Mouse (Mus musculus) MEL (cell line): ENCODE measurements around the gene Itk. TPM values are rescaled to one million over a fixed set of nuclear protein-coding genes. Genes with fewer than 3 reads are reported as not detected.

Experiments
- DNase-seq: peaks from one replicate; pipeline ENCODE4 v3.0.0; 2011; ENCODE audit warnings: low read depth, low spot score
- H3K27ac ChIP-seq: 2 replicates; pipeline ENCODE4 v1.5.1; 2012; ENCODE audit warnings: low read depth, mild to moderate bottlenecking, control low read depth, low read length, moderate library complexity; ENCODE audit not compliant: control insufficient read depth
- H3K27me3 ChIP-seq, 2 experiments: fragments of 150-350 bp in 1 of 2; sonication (generic) in 1 of 2; 2 replicates each; pipeline ENCODE4 v1.6.1; 2012; ENCODE audit warnings: low read length in 2 of 2, mild to moderate bottlenecking in 2 of 2, improper control_type of control experiment in 1 of 2, moderate library complexity in 1 of 2; ENCODE audit not compliant: insufficient read depth in 2 of 2, control insufficient read depth in 1 of 2
- H3K36me3 ChIP-seq, 2 experiments: 2 replicates each; pipeline ENCODE4 v1.6.1; 2012 to 2014; ENCODE audit warnings: low read length in 2 of 2, improper control_type of control experiment in 1 of 2, inconsistent platforms in 1 of 2, mild to moderate bottlenecking in 1 of 2; ENCODE audit not compliant: insufficient read depth in 2 of 2, control insufficient read depth in 1 of 2
- H3K4me1 ChIP-seq, 2 experiments: fragments of 150-350 bp in 1 of 2; sonication (generic) in 1 of 2; 2 replicates each; pipeline ENCODE4 v1.6.1; 2012; ENCODE audit warnings: low read length in 2 of 2, improper control_type of control experiment in 1 of 2, mild to moderate bottlenecking in 1 of 2; ENCODE audit not compliant: insufficient read depth in 2 of 2, control insufficient read depth in 1 of 2
- H3K4me3 ChIP-seq, 2 experiments: fragments of 150-350 bp in 1 of 2; sonication (generic) in 1 of 2; 2 replicates each; pipeline ENCODE4 v1.5.1; 2012; ENCODE audit warnings: low read depth in 2 of 2, low read length in 2 of 2, mild to moderate bottlenecking in 2 of 2, moderate library complexity in 2 of 2, control low read depth in 1 of 2, improper control_type of control experiment in 1 of 2; ENCODE audit not compliant: control insufficient read depth in 1 of 2, insufficient read depth in 1 of 2
- H3K79me2 ChIP-seq: 2 replicates; pipeline ENCODE4 v1.6.1; 2012; ENCODE audit warnings: mild to moderate bottlenecking, low read length, moderate library complexity; ENCODE audit not compliant: control insufficient read depth, poor library complexity, insufficient read depth
- H3K9ac ChIP-seq: 2 replicates; pipeline ENCODE4 v1.6.1; 2012; ENCODE audit warnings: low read depth, mild to moderate bottlenecking, control low read depth, low read length, moderate library complexity; ENCODE audit not compliant: control insufficient read depth, poor library complexity, severe bottlenecking
- H3K9me3 ChIP-seq: fragments of 150-350 bp; sonication (generic); replicated peaks from 2 replicates; pipeline ENCODE4 v1.6.1; 2012; ENCODE audit warnings: mild to moderate bottlenecking, low read length, improper control_type of control experiment, moderate library complexity; ENCODE audit not compliant: insufficient read depth
- CTCF ChIP-seq, 3 experiments: IDR thresholded peaks in 2 of 3; conservative IDR thresholded peaks in 1 of 3; 2 replicates each; pipeline ENCODE4 v1.5.1; 2011 to 2012; ENCODE audit warnings: low read length in 3 of 3, low read depth in 2 of 3, mild to moderate bottlenecking in 2 of 3, improper control_type of control experiment in 1 of 3, inconsistent platforms in 1 of 3, mixed read lengths in 1 of 3, moderate library complexity in 1 of 3; ENCODE audit not compliant: control insufficient read depth in 1 of 3, insufficient read depth in 1 of 3, poor library complexity in 1 of 3, severe bottlenecking in 1 of 3
- ELF1 ChIP-seq: IDR thresholded peaks from 2 replicates; pipeline ENCODE4 v1.6.1; 2014; ENCODE audit warnings: low read depth, mild to moderate bottlenecking, inconsistent platforms, low read length, improper control_type of control experiment, moderate library complexity
- EP300 ChIP-seq, 2 experiments: IDR thresholded peaks; 2 replicates each; pipeline ENCODE4 v1.6.1; 2011; ENCODE audit warnings: improper control_type of control experiment in 2 of 2, low read length in 2 of 2, low read depth in 1 of 2, mild to moderate bottlenecking in 1 of 2
- GABPA ChIP-seq: IDR thresholded peaks from 2 replicates; pipeline ENCODE4 v1.6.1; 2012; ENCODE audit warnings: low read depth, mild to moderate bottlenecking, inconsistent platforms, low read length, improper control_type of control experiment, moderate library complexity
- GATA1 ChIP-seq: IDR thresholded peaks from 2 replicates; pipeline ENCODE4 v1.6.1; 2011; ENCODE audit warnings: low read depth, low read length, improper control_type of control experiment
- HCFC1 ChIP-seq: IDR thresholded peaks from 2 replicates; pipeline ENCODE4 v1.6.1; 2012; ENCODE audit warnings: low read depth, mild to moderate bottlenecking, inconsistent platforms, low read length, improper control_type of control experiment, moderate library complexity
- MAFK ChIP-seq: IDR thresholded peaks from 2 replicates; pipeline ENCODE4 v1.6.1; 2011; ENCODE audit warnings: low read depth, mild to moderate bottlenecking, low read length, improper control_type of control experiment, borderline replicate concordance
- MAX ChIP-seq: IDR thresholded peaks from 2 replicates; pipeline ENCODE4 v1.6.1; 2011; ENCODE audit warnings: low read length, improper control_type of control experiment
- MAZ ChIP-seq: IDR thresholded peaks from 2 replicates; pipeline ENCODE4 v1.6.1; 2012; ENCODE audit warnings: low read depth, mild to moderate bottlenecking, inconsistent platforms, low read length, improper control_type of control experiment
- MXI1 ChIP-seq: IDR thresholded peaks from 2 replicates; pipeline ENCODE4 v1.6.1; 2011; ENCODE audit warnings: mild to moderate bottlenecking, low read depth, low read length, improper control_type of control experiment
- POLR2A ChIP-seq, 2 experiments: IDR thresholded peaks; 2 replicates each; pipeline ENCODE4 v1.6.1; 2011 to 2012; ENCODE audit warnings: low read length in 2 of 2, mild to moderate bottlenecking in 2 of 2, control low read depth in 1 of 2, improper control_type of control experiment in 1 of 2, low read depth in 1 of 2, moderate library complexity in 1 of 2; ENCODE audit not compliant: control insufficient read depth in 1 of 2, insufficient read depth in 1 of 2, poor library complexity in 1 of 2
- POLR2AphosphoS5 ChIP-seq: IDR thresholded peaks from 2 replicates; pipeline ENCODE4 v1.6.1; 2012; ENCODE audit warnings: low read depth, borderline replicate concordance, mild to moderate bottlenecking, inconsistent platforms, low read length, moderate library complexity, mixed read lengths
- RCOR1 ChIP-seq: IDR thresholded peaks from 2 replicates; pipeline ENCODE4 v1.6.1; 2012; ENCODE audit warnings: low read depth, mild to moderate bottlenecking, inconsistent platforms, low read length, improper control_type of control experiment
- SMC3 ChIP-seq: IDR thresholded peaks from 2 replicates; pipeline ENCODE4 v1.6.1; 2011; ENCODE audit warnings: low read depth, low read length, improper control_type of control experiment
- TBP ChIP-seq: IDR thresholded peaks from 2 replicates; pipeline ENCODE4 v1.8.0; 2011; ENCODE audit warnings: low read depth, low read length, improper control_type of control experiment
- UBTF ChIP-seq: IDR thresholded peaks from 2 replicates; pipeline ENCODE4 v1.6.1; 2012; ENCODE audit warnings: low read depth, mild to moderate bottlenecking, inconsistent platforms, low read length, improper control_type of control experiment, moderate library complexity, borderline replicate concordance; ENCODE audit not compliant: insufficient read depth
- USF2 ChIP-seq, 2 experiments: IDR thresholded peaks; 2 replicates each; pipeline ENCODE4 v1.6.1; 2011 to 2012; ENCODE audit warnings: improper control_type of control experiment in 2 of 2, low read length in 2 of 2, borderline replicate concordance in 1 of 2, inconsistent platforms in 1 of 2, low read depth in 1 of 2, mild to moderate bottlenecking in 1 of 2; ENCODE audit not compliant: insufficient read depth in 1 of 2
- ZC3H11A ChIP-seq: IDR thresholded peaks from 2 replicates; pipeline ENCODE4 v1.6.1; 2012; ENCODE audit warnings: low read depth, mild to moderate bottlenecking, inconsistent platforms, low read length, improper control_type of control experiment
- ZNF384 ChIP-seq: IDR thresholded peaks from 2 replicates; pipeline ENCODE4 v1.6.1; 2012; ENCODE audit warnings: low read depth, mild to moderate bottlenecking, inconsistent platforms, low read length, improper control_type of control experiment
- polyA plus RNA-seq, 2 experiments: library from polyadenylated mRNA; stranded (reverse) in 1 of 2; unstranded in 1 of 2; fragments of >175 nt in 1 of 2; fragments of >200 nt in 1 of 2; gene quantifications; 2 replicates each; pipeline versions ENCODE4 v1.2.1 to v1.2.4; 2012; ENCODE audit warnings: low replicate concordance in 2 of 2, low read depth in 1 of 2; ENCODE audit not compliant: insufficient read length in 2 of 2, insufficient read depth in 1 of 2, missing spikeins in 1 of 2
- total RNA-seq: library from RNA; depleted of rRNA; stranded (reverse); fragments of 300-350 nt; gene quantifications from 2 replicates; pipeline ENCODE4 v1.2.3, GENCODE M21; 2012

Gene Itk
- total and polyA plus RNA-seq, 3 experiments: not detected

DNA sequence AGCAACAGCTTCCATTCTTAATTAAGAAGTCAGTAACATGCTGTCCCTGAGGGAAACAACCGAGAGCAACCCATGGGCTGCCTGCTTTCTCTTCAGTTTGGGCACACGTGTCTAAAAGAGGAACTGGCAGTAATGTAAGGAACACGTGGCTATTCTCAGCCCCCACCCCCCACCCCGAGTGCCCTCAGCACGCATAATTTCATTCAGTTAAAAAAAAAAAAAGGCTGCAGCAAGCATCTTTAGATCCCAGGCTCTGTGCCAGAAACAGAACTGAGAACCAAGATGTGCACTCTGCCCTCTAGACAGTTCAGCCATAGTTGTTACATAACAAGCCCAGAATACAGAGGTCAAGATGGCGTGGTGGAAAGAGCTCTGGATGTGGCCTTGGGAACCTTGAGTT, 102.5 kb downstream of the Itk start (continued):
- no peak for TF ChIP-seq POLR2AphosphoS5
- TF ChIP-seq MXI1: peak; percentile 100
- TF ChIP-seq ELF1: no peak
- no peak for TF ChIP-seq ZC3H11A
- no peak for TF ChIP-seq CTCF (IDR thresholded peaks at IDR 0.05 in 2 of 3, conservative IDR thresholded peaks at IDR 0.05 in 1 of 3; ENCODE audit: control insufficient read depth in 1 of 3, insufficient read depth in 1 of 3, low read depth in 2 of 3, low read length in 3 of 3, poor library complexity in 1 of 3, severe bottlenecking in 1 of 3)
- TF ChIP-seq MAX: peak; percentile 100
- TF ChIP-seq MAFK: no peak
- peak; percentile 94 for TF ChIP-seq ZNF384
- TF ChIP-seq TBP: peak; percentile 41
- peak in 1 of 2 experiments; percentile 59; a peak in 2 of 4 replicates for TF ChIP-seq POLR2A (IDR thresholded peaks at IDR 0.05; ENCODE audit: control insufficient read depth in 1 of 2, insufficient read depth in 1 of 2, low read depth in 1 of 2, low read length in 2 of 2, poor library complexity in 1 of 2)
- TF ChIP-seq UBTF: no peak
- TF ChIP-seq EP300 (IDR thresholded peaks at IDR 0.05; ENCODE audit: low read depth in 1 of 2, low read length in 2 of 2): peak in 1 of 2 experiments; percentile 70; a peak in 2 of 4 replicates
- 0 out of 2 replicates have a peak, but pooled peaks have one; percentile 45 for TF ChIP-seq MAZ
- TF ChIP-seq GATA1: no peak
- TF ChIP-seq RCOR1: no peak
- TF ChIP-seq HCFC1: peak; percentile 53

DNA sequence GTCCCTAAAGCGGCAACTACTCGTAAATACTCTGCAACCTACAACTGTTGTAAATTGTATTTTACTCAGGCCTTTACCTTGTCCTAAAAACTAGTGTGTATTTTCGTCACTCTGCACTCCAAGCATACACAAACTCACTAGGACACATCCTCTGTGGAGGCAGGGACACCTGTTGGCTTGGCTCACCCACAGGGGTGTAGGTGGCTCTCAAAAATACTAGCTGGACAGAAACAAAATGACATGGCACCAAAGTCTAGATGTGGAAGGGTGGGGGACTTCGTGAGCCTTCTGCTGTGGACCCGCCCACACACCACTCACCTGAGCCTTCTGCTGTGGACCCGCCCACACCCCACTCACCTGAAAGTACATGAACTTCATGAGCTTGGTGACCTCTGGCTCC, 105.5 kb downstream of the Itk start:
- Histone ChIP-seq H3K36me3 (peaks cover 5 to 10% of the 10 kb centered on the region in 2 experiments), H3K79me2 (no peaks in the 10 kb centered on the region), H3K4me1 (peaks cover 4 to 10% of the 10 kb centered on the region in 2 experiments), H3K9ac (no peak overlapping the region), H3K9me3 (no peaks in the 10 kb centered on the region), H3K27me3 (no peaks in the 10 kb centered on the region), H3K4me3 (no peak overlapping the region), H3K27ac (no peak overlapping the region)
- TF ChIP-seq USF2 (IDR thresholded peaks at IDR 0.05; ENCODE audit: borderline replicate concordance in 1 of 2, insufficient read depth in 1 of 2, low read depth in 1 of 2, low read length in 2 of 2) (no peak), SMC3 (no peak), GATA1 (no peak)
- DNase-seq: no peak

DNA sequence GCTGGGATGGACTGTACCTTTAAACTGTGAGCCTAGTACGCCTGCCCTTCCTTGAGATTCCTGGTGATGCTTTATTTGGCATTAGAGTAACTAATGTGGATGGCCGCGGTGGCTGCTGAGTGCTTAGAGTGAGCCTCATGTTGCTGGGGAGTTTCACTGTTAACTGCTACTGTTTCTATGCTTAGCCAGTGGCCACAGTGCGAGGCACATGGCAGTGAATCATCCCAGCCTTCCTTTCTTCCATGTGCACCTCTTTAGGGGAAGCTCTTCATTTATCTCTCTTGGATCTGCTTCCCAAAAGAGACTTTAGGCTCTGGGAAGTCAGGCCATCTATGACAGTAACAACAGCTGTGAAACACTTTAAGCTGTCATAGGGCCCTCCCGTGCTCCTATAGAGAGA, 106.7 kb downstream of the Itk start:
- H3K9ac ChIP-seq: no peak overlapping the region
- H3K27me3 ChIP-seq: no peaks in the 10 kb centered on the region
- no peak for TF ChIP-seq RCOR1
- TF ChIP-seq POLR2A (IDR thresholded peaks at IDR 0.05; ENCODE audit: control insufficient read depth in 1 of 2, insufficient read depth in 1 of 2, low read depth in 1 of 2, low read length in 2 of 2, poor library complexity in 1 of 2): no peak
- no peak for TF ChIP-seq GABPA
- H3K79me2 ChIP-seq: no peaks in the 10 kb centered on the region
- no peaks in the 10 kb centered on the region for H3K9me3 ChIP-seq
- no peak overlapping the region for H3K27ac ChIP-seq
- peaks cover 5 to 10% of the 10 kb centered on the region in 2 experiments for H3K36me3 ChIP-seq
- H3K4me1 ChIP-seq: peaks cover 4 to 10% of the 10 kb centered on the region in 2 experiments
- H3K4me3 ChIP-seq: no peak overlapping the region
- no peak for DNase-seq
